Mouse (Mus musculus): Measurements from ENCODE around the gene Adra2a. TPM values are rescaled to one million over a fixed set of nuclear protein-coding genes. Genes with fewer than 3 reads are reported as not detected.

Gene Adra2a
- 1.9 and 2.1 TPM in 2 replicates for polyA plus RNA-seq (2021; fragmentation: Nextera tagmentation)
- long read RNA-seq, experiment 1, full-length matches to known transcripts = 2 of 2 reads
- long read RNA-seq, experiment 1, partial matches to known transcripts = 0 of 2 reads
- long read RNA-seq, experiment 1, other reads (novel, unspliced or antisense) = 0 of 2 reads
- long read RNA-seq, experiment 2, full-length matches to known transcripts = 2 of 2 reads
- long read RNA-seq, experiment 2, partial matches to known transcripts = 0 of 2 reads
- long read RNA-seq, experiment 2, other reads (novel, unspliced or antisense) = 0 of 2 reads

DNA sequence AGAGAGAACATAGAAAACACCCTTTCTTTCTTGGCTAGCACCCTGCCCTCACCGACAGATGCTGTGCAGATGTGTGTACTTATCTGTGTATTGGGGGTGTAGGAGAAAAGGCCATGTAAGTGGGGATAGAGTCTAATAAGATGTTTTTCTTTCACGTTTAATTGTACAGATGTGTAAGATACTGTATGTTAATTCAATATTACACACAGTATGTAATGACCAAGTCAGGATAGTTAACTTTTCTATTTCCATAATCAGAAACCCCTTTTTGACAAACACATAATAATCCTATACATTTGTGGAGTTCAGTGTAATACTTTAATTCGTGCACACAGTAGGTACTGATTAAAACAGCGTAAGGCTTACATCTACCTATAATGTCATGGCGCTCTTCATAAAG, at the start of gene Adra2a:
TSS of gene Adra2a (plus strand) at position 301 of the 400 bp plus-strand sequence.

Other genes with a start within 250 kb of the Adra2a start
- gene Pdcd4, start 151.9 kb upstream of the Adra2a start, polyA plus RNA-seq (2021; fragmentation: Nextera tagmentation) = 80.6 and 130 TPM in 2 replicates
- 19.4 and 20.9 TPM in 2 replicates for gene Shoc2, start 99.8 kb upstream of the Adra2a start, polyA plus RNA-seq (2021; fragmentation: Nextera tagmentation)
- 79.2 and 85.2 TPM in 2 replicates for gene Bbip1, start 99.5 kb upstream of the Adra2a start, polyA plus RNA-seq (2021; fragmentation: Nextera tagmentation)